In the genomic region with DNA sequence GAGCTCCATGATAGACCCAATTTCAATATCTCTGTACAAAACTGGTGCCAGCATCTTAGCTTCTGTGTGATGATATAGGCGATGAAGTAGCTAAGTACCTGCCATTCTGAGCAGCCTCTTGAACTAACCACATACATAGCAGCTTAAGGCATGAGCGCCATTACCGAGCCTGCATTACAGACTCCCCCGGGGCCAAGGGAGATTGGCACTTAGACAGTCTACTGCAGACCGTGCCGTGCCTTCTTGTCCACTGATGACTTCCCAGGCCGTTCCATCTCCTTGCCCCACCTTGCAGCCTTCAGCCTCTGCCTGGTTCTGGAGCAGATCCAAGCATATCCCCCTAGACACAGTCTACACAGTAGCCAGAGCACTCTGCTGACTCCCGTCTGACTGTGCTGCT, we compare ENCODE assay signal across 24 mouse cellular contexts. TPM values are rescaled to one million over a fixed set of nuclear protein-coding genes. Genes with fewer than 3 reads are reported as not detected.
DNase-seq lines count a peak whose midpoint lies in the region; ATAC-seq lines count a peak whose summit lies in the region.
"Had no signal": no experiment of that assay in that cellular context is flagged by ENCODE, and none has a peak within 500 bp of the region (broad histone marks: within the 10 kb centered on the region; RNA-seq: fewer than 3 reads in every experiment).

No protein-coding gene starts in this region.

- H3K4me3 ChIP-seq in hindbrain, embryonic 16.5 days (ENCODE audit: low read length), result no peak overlapping the region
- H3K4me3 ChIP-seq in hindbrain, embryonic 13.5 days, result no peak overlapping the region
- H3K4me3 ChIP-seq in neural tube, embryonic 14.5 days (ENCODE audit: low read depth, low read length), result no peak overlapping the region
- H3K4me3 ChIP-seq in neural tube, embryonic 15.5 days (replicated peaks), result no peak overlapping the region

- no peaks in the 10 kb centered on the region for H3K27me3 ChIP-seq in hindbrain, embryonic 16.5 days (replicated peaks; ENCODE audit: control insufficient read depth, insufficient read depth, low read length)
- 0 out of 2 replicates have a peak, but pooled peaks cover 9% of the 10 kb centered on the region for H3K27me3 ChIP-seq in hindbrain, embryonic 13.5 days
- H3K27me3 ChIP-seq in neural tube, embryonic 14.5 days (ENCODE audit: control insufficient read depth, insufficient read depth, low read length), result no peaks in the 10 kb centered on the region
- peaks cover 6% of the 10 kb centered on the region; the same call in 1 of the 2 replicates for H3K27me3 ChIP-seq in neural tube, embryonic 15.5 days (replicated peaks)

- no peaks in the 10 kb centered on the region for H3K9me3 ChIP-seq in hindbrain, embryonic 16.5 days (ENCODE audit: control insufficient read depth, low read length)
- no peaks in the 10 kb centered on the region for H3K9me3 ChIP-seq in hindbrain, embryonic 13.5 days
- H3K9me3 ChIP-seq in neural tube, embryonic 14.5 days (ENCODE audit: control insufficient read depth, low read length), result no peaks in the 10 kb centered on the region
- no peaks in the 10 kb centered on the region for H3K9me3 ChIP-seq in neural tube, embryonic 15.5 days (replicated peaks)
- H3K9me3 ChIP-seq: G1E had no signal

- H3K36me3 ChIP-seq in hindbrain, embryonic 16.5 days (ENCODE audit: control insufficient read depth, insufficient read depth, low read length), result no peaks in the 10 kb centered on the region
- no peaks in the 10 kb centered on the region for H3K36me3 ChIP-seq in hindbrain, embryonic 13.5 days
- H3K36me3 ChIP-seq in neural tube, embryonic 14.5 days (ENCODE audit: control insufficient read depth, insufficient read depth, low read length), result no peaks in the 10 kb centered on the region
- no peaks in the 10 kb centered on the region for H3K36me3 ChIP-seq in neural tube, embryonic 15.5 days
- H3K36me3 ChIP-seq: G1E had no signal

- DNase-seq in heart, adult 11 months, result peak; percentile 87
- no peak for DNase-seq in heart, postnatal 14 days
- DNase-seq: adrenal gland, adult 2 months; adrenal gland, adult 8-10 months; adrenal gland, postnatal 10 days; adrenal gland, postnatal 14 days; adrenal gland, postnatal 25 days; adrenal gland, postnatal 36 days; B cell, adult 2 months; cerebellum, adult 11 months; cerebellum, adult 11-12 months; cerebellum, adult 18-20 months had no signal

- no peak overlapping the region for H3K4me2 ChIP-seq in hindbrain, embryonic 16.5 days (ENCODE audit: low read length)
- H3K4me2 ChIP-seq in hindbrain, embryonic 13.5 days, result no peak overlapping the region
- H3K4me2 ChIP-seq in neural tube, embryonic 14.5 days (ENCODE audit: low read depth, low read length), result no peak overlapping the region
- H3K4me2 ChIP-seq in neural tube, embryonic 15.5 days, result no peak overlapping the region

- 76% methylated on average over 8 of the region's 8 CpGs for WGBS in hindbrain, embryonic 16.5 days
- WGBS in hindbrain, embryonic 13.5 days, result 81% methylated on average over 8 of the region's 8 CpGs
- 78% methylated on average over 8 of the region's 8 CpGs for WGBS in neural tube, embryonic 14.5 days
- WGBS in neural tube, embryonic 15.5 days, result 79% methylated on average over 8 of the region's 8 CpGs

- no peaks in the 10 kb centered on the region for H3K4me1 ChIP-seq in hindbrain, embryonic 16.5 days (ENCODE audit: control insufficient read depth, insufficient read depth, low read depth, low read length)
- no peaks in the 10 kb centered on the region; the same call in 1 of the 2 replicates for H3K4me1 ChIP-seq in hindbrain, embryonic 13.5 days (replicated peaks)
- no peaks in the 10 kb centered on the region for H3K4me1 ChIP-seq in neural tube, embryonic 14.5 days (ENCODE audit: control insufficient read depth, insufficient read depth, low read length)
- H3K4me1 ChIP-seq in neural tube, embryonic 15.5 days, result 0 out of 2 replicates have a peak, but pooled peaks cover 4% of the 10 kb centered on the region

- intact Hi-C loops in heart, postnatal 14 days (cut with DNase I), result no loop called here

- no peak overlapping the region for H3K9ac ChIP-seq in hindbrain, embryonic 16.5 days (ENCODE audit: low read depth, low read length)
- H3K9ac ChIP-seq in hindbrain, embryonic 13.5 days, result no peak overlapping the region
- no peak overlapping the region for H3K9ac ChIP-seq in neural tube, embryonic 14.5 days (replicated peaks; ENCODE audit: low read depth, low read length)
- H3K9ac ChIP-seq in neural tube, embryonic 15.5 days (replicated peaks), result no peak overlapping the region

- no peak overlapping the region for H3K27ac ChIP-seq in hindbrain, embryonic 16.5 days (ENCODE audit: low read depth, low read length)
- no peak overlapping the region for H3K27ac ChIP-seq in hindbrain, embryonic 13.5 days
- no peak overlapping the region for H3K27ac ChIP-seq in neural tube, embryonic 14.5 days (ENCODE audit: low read depth, low read length)
- H3K27ac ChIP-seq in neural tube, embryonic 15.5 days (replicated peaks), result no peak overlapping the region

- ATAC-seq in hindbrain, embryonic 16.5 days, result peak; percentile 27; the same call in 1 of the 2 replicates
- ATAC-seq in hindbrain, embryonic 13.5 days (ENCODE audit: low FRiP score), result no peak
- ATAC-seq in neural tube, embryonic 14.5 days (ENCODE audit: low read depth), result peak; percentile 34; the same call in 1 of the 2 replicates
- ATAC-seq in neural tube, embryonic 15.5 days (ENCODE audit: low FRiP score), result no peak
- ATAC-seq: activated CD4-positive, CD25-positive, alpha-beta regulatory T cell, adult 4 months; CD4-positive, CD25-positive, alpha-beta regulatory T cell, adult 4 months; Patski had no signal

RNA-seq across cellular contexts. Expression of a gene that starts 7.0 kb away (rescaled TPM):
- not detected for total RNA-seq in heart, postnatal 14 days (2021)
- polyA plus RNA-seq in hindbrain, embryonic 16.5 days (2015; fragmentation: Nextera tagmentation; extraction: Ambion mirVana), result 20.0 and 22.0 TPM in 2 replicates
- 10.5 and 13.4 TPM in 2 replicates for polyA plus RNA-seq in hindbrain, embryonic 13.5 days (2015; fragmentation: Nextera tagmentation; extraction: Ambion mirVana)
- 35.4 and 51.7 TPM in 2 replicates for polyA plus RNA-seq in neural tube, embryonic 14.5 days (2014; fragmentation: Nextera tagmentation; extraction: Ambion mirVana)
- polyA plus RNA-seq in neural tube, embryonic 15.5 days (2015; fragmentation: Nextera tagmentation; extraction: Ambion mirVana), result 43.7 and 43.9 TPM in 2 replicates
- total RNA-seq: adrenal gland, adult 18-20 months; adrenal gland, postnatal 14 days; CH12.LX; G1E; MEL had no signal
- polyA plus RNA-seq: activated CD4-positive, CD25-positive, alpha-beta regulatory T cell, adult 4 months; adrenal gland, adult 2 months; C2C12; CD4-positive, CD25-positive, alpha-beta regulatory T cell, adult 4 months; G1E; Patski had no signal

Comparison
In these comparisons a context has a peak if more than half of its experiments do, and no peak if none do; other contexts are left out.
1. ATAC-seq: peak in hindbrain, embryonic 16.5 days (single experiment) and neural tube, embryonic 14.5 days (single experiment); none in hindbrain, embryonic 13.5 days (single experiment) and neural tube, embryonic 15.5 days (single experiment).